Mouse (Mus musculus) megakaryocyte, embryonic 14.5 days (primary cell): ENCODE results near the gene Smim14.

Experiments
- FLI1 ChIP-seq: IDR thresholded peaks from 2 replicates; pipeline ENCODE4 v1.6.1; 2012; ENCODE audit warnings: low read length, inconsistent platforms, mixed read lengths
- GATA1 ChIP-seq: IDR thresholded peaks from 3 replicates; pipeline ENCODE4 v1.6.1; 2012; ENCODE audit warnings: mixed read lengths, low read length, inconsistent platforms, borderline replicate concordance

DNA sequence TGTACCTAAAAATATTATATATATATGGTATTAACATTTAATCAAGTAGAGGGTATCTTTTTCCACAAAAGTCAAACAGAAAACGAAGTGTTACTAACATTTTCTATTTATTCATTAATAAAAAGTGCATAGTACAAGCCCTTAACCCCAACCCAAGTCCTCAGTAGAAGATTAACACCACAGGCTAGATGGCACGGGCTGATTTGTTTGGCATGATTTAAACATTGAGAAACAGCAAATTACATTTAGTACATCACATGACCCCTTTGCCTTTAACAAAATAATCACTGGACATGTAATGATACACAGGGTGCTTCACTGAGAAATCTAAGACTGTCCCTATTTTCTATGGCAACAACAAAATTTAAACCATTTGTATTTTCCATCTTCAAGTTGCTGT lies 90.2 kb downstream of the Smim14 start:
- TF ChIP-seq FLI1 (no peak), GATA1 (no peak)
